Mouse (Mus musculus): ENCODE measurements at regions not wholly inside any gene's neighbourhood (a gene's known extent, or its start where the extent isn't known, plus 50 kb on each side); places are given as distances from the start of the nearest gene placed in this dataset.

DNA sequence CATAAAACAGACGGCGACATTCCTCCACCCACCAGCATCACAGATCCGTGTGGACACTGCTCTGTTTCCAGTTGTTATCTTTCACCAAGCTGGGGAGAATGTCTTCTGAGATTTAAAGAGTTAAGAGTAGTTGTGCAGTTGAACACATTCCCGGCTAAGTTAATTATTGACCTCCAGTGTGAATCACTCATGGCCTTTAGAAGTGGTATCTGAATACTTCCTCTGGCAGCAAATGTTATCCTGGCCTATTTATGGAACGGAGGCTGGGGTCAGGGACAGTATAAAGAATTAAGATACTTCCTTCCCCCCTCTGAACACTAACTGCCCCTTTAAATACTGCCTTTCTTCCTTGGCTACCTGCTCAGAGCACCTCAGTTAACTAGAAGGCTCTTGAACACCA lies 115.9 kb downstream of the Cd24a start:
- no peak for TF ChIP-seq ZNF384 (IDR thresholded peaks at IDR 0.05; ENCODE audit: low read depth, low read length)
- no peak for TF ChIP-seq MAFK (IDR thresholded peaks at IDR 0.05; ENCODE audit: insufficient read depth, low read depth, low read length)
- TF ChIP-seq HCFC1 (IDR thresholded peaks at IDR 0.05; ENCODE audit: borderline replicate concordance, insufficient read depth, low read length) = no peak

Measured in ES-E14 (cell line).